Mouse (Mus musculus) testis, adult 2 months (tissue): ENCODE measurements around the gene H2-D1. TPM values are rescaled to one million over a fixed set of nuclear protein-coding genes. Genes with fewer than 3 reads are reported as not detected.
A peak's percentile ranks its signal among the peaks of the same experiment; 100 is the strongest.
"Not testable (repeated sequence)": the region's sequence is repeated elsewhere in the genome, so short reads cannot be mapped to it uniquely, and the experiment has no call there.

Experiments
- H3K27ac ChIP-seq: fragments of 200-500 bp; 2 replicates; pipeline ENCODE4 v1.5.1; 2012; ENCODE audit warnings: low read depth, low read length; ENCODE audit not compliant: control insufficient read depth, insufficient read depth
- H3K27me3 ChIP-seq: fragments of 200-500 bp; 2 replicates; pipeline ENCODE4 v1.6.1; 2012; ENCODE audit warnings: mild to moderate bottlenecking, low read length, moderate library complexity; ENCODE audit not compliant: control insufficient read depth, insufficient read depth
- H3K36me3 ChIP-seq: fragments of 200-500 bp; 2 replicates; pipeline ENCODE4 v1.6.1; 2012; ENCODE audit warnings: mild to moderate bottlenecking, low read length; ENCODE audit not compliant: control insufficient read depth, insufficient read depth
- H3K4me1 ChIP-seq: fragments of 200-500 bp; 2 replicates; pipeline ENCODE4 v1.6.1; 2012; ENCODE audit warnings: low read length; ENCODE audit not compliant: control insufficient read depth, insufficient read depth
- H3K4me3 ChIP-seq: fragments of 200-500 bp; 2 replicates; pipeline ENCODE4 v1.5.1; 2012; ENCODE audit warnings: low read depth, mild to moderate bottlenecking, low read length, moderate library complexity, mixed read lengths; ENCODE audit not compliant: control insufficient read depth
- CTCF ChIP-seq: fragments of 200-500 bp; IDR thresholded peaks from 2 replicates; pipeline ENCODE4 v1.5.1; 2012; ENCODE audit warnings: low read depth, mild to moderate bottlenecking, inconsistent platforms, low read length, moderate library complexity; ENCODE audit not compliant: control insufficient read depth, insufficient read depth, insufficient replicate concordance
- POLR2A ChIP-seq: fragments of 200-500 bp; IDR thresholded peaks from 2 replicates; pipeline ENCODE4 v1.6.1; 2012; ENCODE audit warnings: low read depth, mild to moderate bottlenecking, inconsistent platforms, low read length, moderate library complexity; ENCODE audit not compliant: control insufficient read depth
- polyA plus RNA-seq: library from polyadenylated mRNA; depleted of rRNA; stranded (reverse); fragments of >200 nt; gene quantifications from 2 replicates; pipeline ENCODE4 v1.2.3, GENCODE M21; 2012

Gene H2-D1
- polyA plus RNA-seq, 1 experiment, result 29.6 TPM

- Histone ChIP-seq H3K4me3 (no peak overlapping the region), H3K4me1 (peaks cover 8% of the 10 kb centered on the region), H3K27ac (no peak overlapping the region), H3K36me3 (no peaks in the 10 kb centered on the region), H3K27me3 (no peaks in the 10 kb centered on the region)
- TF ChIP-seq CTCF, result no peak
- TF ChIP-seq POLR2A, result no peak
Observed at GRCm38 (mm10) chr17:35278049-35278448, 15.5 kb downstream of the H2-D1 start.

GRCm38 (mm10) chr17:35278957-35279688 is 16.6 kb downstream of the H2-D1 start:
- Histone ChIP-seq H3K4me1 (peaks cover 8% of the 10 kb centered on the region), H3K27ac (no peak overlapping the region), H3K4me3 (no peak overlapping the region), H3K36me3 (no peaks in the 10 kb centered on the region), H3K27me3 (no peaks in the 10 kb centered on the region)
- no peak for TF ChIP-seq POLR2A
- TF ChIP-seq CTCF, result no peak

GRCm38 (mm10) chr17:35280276-35280675 is 17.7 kb downstream of the H2-D1 start:
- peaks cover 3% of the 10 kb centered on the region; the same call in 1 of the 2 replicates for H3K4me1 ChIP-seq
- no peak overlapping the region for H3K4me3 ChIP-seq
- H3K36me3 ChIP-seq, result no peaks in the 10 kb centered on the region
- no peaks in the 10 kb centered on the region for H3K27me3 ChIP-seq
- TF ChIP-seq CTCF, result no peak
- no peak for TF ChIP-seq POLR2A
- no peak overlapping the region for H3K27ac ChIP-seq

GRCm38 (mm10) chr17:35285431-35285830 is 22.9 kb downstream of the H2-D1 start:
- no peak overlapping the region for H3K4me3 ChIP-seq
- H3K4me1 ChIP-seq, result no peaks in the 10 kb centered on the region
- no peak for TF ChIP-seq POLR2A
- no peaks in the 10 kb centered on the region for H3K27me3 ChIP-seq
- no peak overlapping the region for H3K27ac ChIP-seq
- H3K36me3 ChIP-seq, result no peaks in the 10 kb centered on the region

GRCm38 (mm10) chr17:35295796-35296195 is 33.3 kb downstream of the H2-D1 start:
- H3K36me3 ChIP-seq, H3K27ac ChIP-seq, H3K4me3 ChIP-seq, H3K27me3 ChIP-seq, H3K4me1 ChIP-seq: not testable (repeated sequence)
- TF ChIP-seq CTCF, result peak; percentile 83; the same call in 1 of the 2 replicates

GRCm38 (mm10) chr17:35300261-35300945 is 37.9 kb downstream of the H2-D1 start:
- not testable (repeated sequence) for H3K4me1 ChIP-seq, H3K27me3 ChIP-seq, H3K4me3 ChIP-seq, H3K36me3 ChIP-seq, H3K27ac ChIP-seq

GRCm38 (mm10) chr17:35301645-35302258 is 39.2 kb downstream of the H2-D1 start:
- Histone ChIP-seq H3K27ac (no peak overlapping the region), H3K4me3 (peak overlapping the region; percentile 10)
- TF ChIP-seq POLR2A, result no peak
- TF ChIP-seq CTCF, result peak; percentile 98

More at GRCm38 (mm10) chr17:35301645-35302258, 39.2 kb downstream of the H2-D1 start:
- H3K27me3 ChIP-seq, result no peaks in the 10 kb centered on the region
- H3K36me3 ChIP-seq, result no peaks in the 10 kb centered on the region
- H3K4me1 ChIP-seq, result no peaks in the 10 kb centered on the region; the same call in 1 of the 2 replicates
